Mouse (Mus musculus) central nervous system, embryonic 18 days (tissue): ENCODE measurements around the gene Cfl1. TPM values are rescaled to one million over a fixed set of nuclear protein-coding genes. Genes with fewer than 3 reads are reported as not detected.

Source experiments
- polyA plus RNA-seq: library from polyadenylated mRNA; depleted of rRNA; stranded (reverse); fragments of >200 nt; gene quantifications from 2 replicates; pipeline ENCODE4 v1.2.3, GENCODE M21; 2012; rRNA removed

Cfl1 gene
- polyA plus RNA-seq: 1,742 and 1,884 TPM in 2 replicates

DNA sequence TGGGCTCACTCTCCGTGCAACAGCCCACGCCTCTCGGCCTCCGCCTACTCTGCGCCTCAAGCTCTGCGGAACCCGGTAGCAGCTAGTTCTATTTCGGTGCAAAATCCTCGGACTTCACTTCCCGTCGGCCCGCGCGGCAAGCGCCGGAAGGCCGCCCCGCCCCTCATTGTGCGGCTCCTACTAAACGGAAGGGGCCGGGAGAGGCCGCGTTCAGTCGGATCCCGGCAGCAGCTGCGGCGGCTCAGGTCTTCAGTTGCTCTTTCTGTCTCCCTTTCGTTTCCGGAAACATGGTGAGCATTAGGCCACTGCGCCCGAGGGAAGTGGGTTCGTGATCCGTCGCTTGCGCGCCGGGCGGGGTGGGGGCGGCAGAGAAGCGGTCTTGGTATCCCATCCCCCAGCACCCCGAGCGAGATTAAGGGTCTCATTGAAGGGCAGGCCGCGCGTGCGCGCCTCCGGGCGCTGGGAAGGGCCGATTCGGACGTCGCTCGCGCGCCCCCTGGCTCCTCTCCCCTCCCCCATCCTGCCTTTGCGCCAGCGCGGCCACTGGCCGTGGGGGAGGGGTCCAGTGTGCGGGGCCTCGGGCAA is at the start of gene Cfl1:
TSS of gene Cfl1 (plus strand) at position 143 of the 585 bp plus-strand sequence.

DNA sequence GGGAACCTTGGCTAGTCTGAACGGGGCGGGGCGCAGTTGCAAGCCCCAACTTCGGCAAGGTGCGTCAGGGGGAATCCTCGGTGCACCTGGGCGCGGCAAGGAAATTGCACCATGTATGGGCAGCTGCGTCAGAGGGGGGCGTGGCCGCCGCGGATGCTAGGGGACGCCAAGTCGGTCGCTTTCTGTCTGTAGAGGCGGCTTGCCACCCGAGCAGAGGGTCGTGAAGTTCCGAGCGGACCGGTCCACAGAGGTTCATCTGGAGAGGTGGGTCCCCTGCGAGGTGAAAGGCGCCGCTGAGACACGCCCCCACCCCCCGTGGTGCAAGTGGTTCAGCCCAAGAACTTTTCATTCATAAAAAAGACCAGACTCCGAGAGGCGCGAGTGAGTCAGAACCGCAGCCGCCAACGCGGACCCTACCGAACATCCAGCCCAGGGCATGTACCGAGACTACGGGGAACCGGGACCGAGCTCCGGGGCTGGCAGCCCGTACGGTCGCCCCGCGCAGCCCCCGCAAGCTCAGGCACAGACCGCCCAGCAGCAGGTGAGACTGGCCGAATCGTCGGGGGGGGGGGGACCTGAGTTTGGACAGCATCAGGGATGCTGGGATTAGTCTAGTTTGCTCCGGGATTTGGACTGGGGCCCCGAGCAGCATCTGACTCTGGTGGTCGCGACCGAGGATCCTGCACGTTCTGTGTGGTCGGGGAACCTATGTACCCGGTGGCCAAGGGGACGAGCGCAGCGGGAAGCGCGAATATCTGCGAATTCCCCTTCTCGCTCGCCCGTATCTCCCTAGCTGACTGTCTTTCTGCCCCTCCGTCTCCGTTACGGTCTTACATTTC is 42.5 kb upstream of the Cfl1 start, which contains the start of gene Fosl1:
TSS of gene Fosl1 (plus strand) at position 33 of the 839 bp plus-strand sequence.

DNA sequence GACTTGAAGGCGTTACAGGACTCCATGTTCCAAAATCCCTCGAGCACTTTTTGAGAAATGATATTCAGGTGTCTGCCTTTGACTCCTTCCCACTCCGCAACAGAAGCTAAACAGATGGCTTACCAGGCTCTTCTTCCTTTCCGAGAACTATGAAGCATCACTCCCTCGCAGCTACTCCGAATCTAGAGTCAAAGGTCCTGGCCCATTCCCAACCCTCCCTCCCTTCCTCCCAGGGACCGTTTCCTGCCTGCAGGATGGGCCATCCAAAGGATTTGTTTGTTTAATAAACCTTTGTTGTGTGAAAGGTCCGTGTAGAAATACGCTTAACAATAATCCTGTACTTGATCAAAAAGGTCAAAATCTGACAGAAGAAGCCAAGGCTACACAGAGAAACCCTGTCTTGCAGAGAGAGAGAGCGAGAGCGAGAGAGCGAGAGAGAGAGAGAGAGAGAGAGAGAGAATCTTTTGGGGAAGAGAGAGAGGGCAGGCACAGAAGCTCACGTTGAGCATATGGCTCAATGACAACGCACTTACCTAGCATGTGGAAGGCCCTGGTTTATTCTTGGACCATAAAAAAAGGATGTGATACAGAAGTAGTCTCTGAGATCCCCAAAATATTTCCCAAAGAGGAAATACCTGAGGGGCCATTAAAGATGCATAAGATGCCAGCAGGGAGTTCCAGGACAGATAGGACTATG is 32.4 kb upstream of the Cfl1 start, which contains the start of gene Ccdc85b:
TSS of gene Ccdc85b (minus strand) at position 149 of the 697 bp plus-strand sequence.

DNA sequence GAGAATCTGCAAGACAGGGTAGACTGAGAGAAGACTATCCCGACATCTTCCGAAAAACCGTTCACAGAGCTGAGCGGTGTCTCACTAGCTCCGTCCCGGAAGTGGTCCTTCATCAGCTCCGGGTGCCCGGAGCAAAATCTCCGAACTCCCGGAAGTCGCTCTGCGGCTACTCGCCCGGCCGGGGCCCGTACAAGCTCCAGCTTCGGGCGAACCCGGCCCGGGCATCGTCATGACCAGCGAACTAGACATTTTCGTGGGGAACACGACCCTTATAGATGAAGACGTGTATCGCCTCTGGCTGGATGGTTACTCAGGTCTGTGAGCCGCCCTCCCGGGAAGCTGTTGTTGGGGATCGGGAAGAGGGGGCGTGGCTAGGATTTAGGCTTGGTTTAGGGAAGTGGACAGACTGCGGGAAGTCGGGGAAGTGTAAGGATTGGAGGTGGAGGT is 29.8 kb upstream of the Cfl1 start, which contains the start of gene Fibp:
TSS of gene Fibp (plus strand) at position 151 of the 447 bp plus-strand sequence.

DNA sequence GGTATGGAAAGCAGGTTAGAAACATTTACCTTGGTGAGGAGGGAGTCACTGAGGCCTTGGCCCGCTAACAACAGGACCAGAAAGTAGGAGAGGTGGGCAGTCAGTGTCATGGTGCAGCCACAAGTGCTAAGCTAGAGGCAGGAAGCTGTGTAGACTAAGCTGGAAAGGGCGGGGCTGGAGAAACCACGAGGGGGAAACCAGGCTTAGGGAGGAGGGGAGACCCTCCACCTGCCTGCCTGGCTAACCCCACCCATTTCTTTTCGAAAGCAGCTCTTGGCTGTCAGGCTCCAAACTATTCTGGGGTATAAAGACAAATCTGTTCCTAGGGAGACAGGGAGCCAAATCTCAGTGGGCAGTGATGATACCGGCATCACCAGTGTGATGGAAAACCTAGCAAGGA is 21.9 kb upstream of the Cfl1 start, which contains the start of gene Ctsw:
TSS of gene Ctsw (minus strand) at position 134 of the 400 bp plus-strand sequence.

DNA sequence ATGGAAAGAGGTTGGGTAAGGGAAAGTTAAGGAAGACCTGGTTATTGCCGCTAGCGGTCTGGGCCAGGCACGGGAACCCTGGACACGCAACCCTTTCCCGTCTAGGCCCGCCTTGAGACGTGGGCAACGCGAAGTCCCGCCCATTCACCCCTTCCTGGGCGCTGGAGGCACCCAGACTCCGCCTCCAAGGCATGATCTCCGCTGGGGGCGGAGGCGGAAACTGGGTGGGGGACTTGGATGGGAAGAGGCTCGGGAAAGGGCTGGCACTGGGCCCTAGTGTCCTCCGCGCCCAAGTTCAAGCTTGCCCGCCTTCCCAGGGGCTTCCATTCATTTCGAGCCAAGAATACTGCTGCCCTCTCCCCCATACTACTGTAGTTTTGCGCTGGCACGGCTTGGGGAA is 16.5 kb upstream of the Cfl1 start, which contains the start of gene Efemp2:
TSS of gene Efemp2 (plus strand) at position 235 of the 400 bp plus-strand sequence.

DNA sequence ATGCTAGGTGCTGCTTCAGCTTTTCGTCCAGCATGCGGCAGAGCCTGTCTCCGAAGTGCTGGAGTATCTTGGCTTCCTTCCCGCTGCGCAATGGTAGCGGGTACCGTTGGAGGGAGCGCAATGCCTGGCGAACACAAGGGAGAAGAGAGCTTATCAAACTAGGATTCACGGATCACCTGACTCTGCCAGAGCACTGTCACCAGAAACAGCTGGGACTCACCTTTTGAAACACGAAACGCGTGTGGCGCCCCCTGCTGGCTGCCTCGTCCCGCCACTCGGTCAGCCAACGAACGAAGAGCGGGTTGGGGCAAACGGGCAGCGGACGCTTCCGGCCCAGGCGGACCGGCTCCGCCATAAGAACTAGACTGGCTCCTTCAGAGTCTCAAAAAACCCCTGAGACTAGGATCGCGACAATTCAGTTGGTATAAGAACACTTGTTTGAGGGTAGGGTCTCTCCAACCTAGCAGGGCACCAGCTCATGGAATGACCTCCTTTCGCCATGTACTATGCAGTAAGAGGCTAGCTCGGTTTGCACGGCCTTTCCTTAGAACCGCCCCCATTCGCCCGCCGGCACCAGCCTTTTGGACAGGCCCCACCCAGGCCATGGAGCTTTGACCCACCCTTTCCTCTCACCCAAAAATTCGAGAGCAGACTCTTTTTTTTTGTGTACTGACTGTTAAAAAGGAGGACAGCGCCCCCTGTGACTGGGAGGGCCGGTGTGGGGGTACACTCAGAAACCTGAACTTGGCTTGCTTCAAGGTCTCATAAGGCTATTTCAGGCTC is 2.3 kb upstream of the Cfl1 start, which contains the start of gene Mus81:
TSS of gene Mus81 (minus strand) at position 635 of the 783 bp plus-strand sequence.

DNA sequence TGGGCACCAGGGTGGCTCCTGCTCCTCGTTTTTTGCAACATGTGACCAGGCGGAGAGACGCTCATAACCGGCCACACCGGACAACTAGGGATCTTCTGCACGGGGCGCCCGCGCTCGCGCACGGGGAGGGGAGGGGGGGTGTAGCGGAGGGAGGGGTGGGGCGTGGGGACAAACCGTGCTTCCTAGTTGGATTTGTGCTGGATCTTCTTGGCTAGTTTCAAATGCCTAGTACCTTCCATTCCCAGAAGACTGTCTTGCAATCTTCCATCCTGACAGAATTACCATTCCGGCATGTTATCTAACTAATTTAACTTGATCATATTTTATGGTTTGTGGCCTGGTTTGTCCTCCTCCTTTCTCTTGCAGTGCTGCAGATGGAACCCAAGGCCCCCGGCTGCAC is 13.4 kb downstream of the Cfl1 start, which contains the start of gene 1700020D05Rik:
TSS of gene 1700020D05Rik (minus strand) at position 101 of the 400 bp plus-strand sequence.

DNA sequence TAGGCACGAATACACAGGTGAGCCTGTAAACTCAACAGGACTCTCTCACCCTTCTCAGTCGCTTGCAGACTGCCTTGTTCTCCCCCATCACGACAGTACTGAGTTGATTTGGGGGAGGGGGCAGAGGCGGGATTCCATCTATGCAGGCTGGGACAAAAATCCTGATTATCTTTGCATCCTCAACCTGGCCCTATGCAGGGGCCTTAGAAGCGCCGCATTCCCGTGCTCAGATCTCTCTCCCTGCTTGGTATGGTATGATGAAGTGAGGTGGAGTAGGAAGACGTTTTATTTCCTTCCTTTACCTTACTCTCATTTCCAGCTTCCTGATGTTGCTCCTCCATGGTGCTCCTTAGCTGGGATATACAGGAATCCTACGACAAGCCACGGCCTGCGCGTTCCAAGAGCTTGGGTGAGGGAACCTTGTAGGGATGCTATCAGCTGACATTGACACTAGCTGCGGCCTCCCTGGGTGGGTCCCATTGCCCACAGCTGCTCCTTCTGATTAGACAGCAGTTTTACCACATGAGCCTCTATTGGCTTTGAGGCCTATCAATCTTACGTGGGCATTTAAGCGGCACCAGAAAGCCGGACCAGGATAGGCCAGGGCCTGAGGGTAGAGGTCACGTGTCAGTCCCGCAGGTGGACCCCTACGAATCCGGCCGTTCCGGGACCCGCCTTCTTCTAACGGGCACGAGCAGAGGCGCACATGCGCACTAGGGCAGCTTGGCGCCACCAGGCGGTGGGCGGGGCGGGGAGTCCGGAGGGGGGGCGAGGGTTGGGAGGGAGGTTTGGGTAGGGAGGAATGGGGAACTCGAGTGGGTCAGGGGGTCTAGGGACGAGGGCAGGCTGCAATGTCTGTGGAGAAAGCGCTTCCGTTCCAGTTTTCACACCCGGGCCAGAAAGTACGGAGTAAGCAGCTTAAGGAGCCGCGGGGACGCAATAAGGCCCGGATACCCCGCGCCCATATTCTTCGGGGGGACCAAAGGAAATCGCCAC is 20.1 kb downstream of the Cfl1 start, which contains the start of gene Snx32:
TSS of gene Snx32 (minus strand) at position 508 of the 996 bp plus-strand sequence.

Other genes with a start within 250 kb of the Cfl1 start
- gene Pacs1, start 217.3 kb upstream of the Cfl1 start, polyA plus RNA-seq: 50.6 and 57.1 TPM in 2 replicates
- 142 and 151 TPM in 2 replicates for gene Sf3b2, start 195.0 kb upstream of the Cfl1 start, polyA plus RNA-seq
- 38.8 and 47.3 TPM in 2 replicates for gene Gal3st3, start 192.1 kb upstream of the Cfl1 start, polyA plus RNA-seq
- not detected in 2 replicates for gene Catsper1, start 154.7 kb upstream of the Cfl1 start, polyA plus RNA-seq
- gene Cst6, start 140.9 kb upstream of the Cfl1 start, polyA plus RNA-seq: 4.0 and 5.6 TPM in 2 replicates
- gene Eif1ad, start 123.7 kb upstream of the Cfl1 start, polyA plus RNA-seq: 28.7 and 30.5 TPM in 2 replicates
- 233 and 237 TPM in 2 replicates for gene Banf1, start 123.3 kb upstream of the Cfl1 start, polyA plus RNA-seq
- gene Sart1, start 101.8 kb upstream of the Cfl1 start, polyA plus RNA-seq: 49.1 and 51.8 TPM in 2 replicates
- not detected in 2 replicates for gene Tsga10ip, start 87.9 kb upstream of the Cfl1 start, polyA plus RNA-seq
- 280 and 282 TPM in 2 replicates for gene Drap1, start 65.5 kb upstream of the Cfl1 start, polyA plus RNA-seq
- gene AI837181, start 65.3 kb upstream of the Cfl1 start, polyA plus RNA-seq: 73.3 and 80.7 TPM in 2 replicates
- gene Fosl1, start 42.9 kb upstream of the Cfl1 start, polyA plus RNA-seq: 0.04 and 0.43 TPM in 2 replicates
- gene Ccdc85b, start 32.6 kb upstream of the Cfl1 start, polyA plus RNA-seq: 13.9 and 14.0 TPM in 2 replicates
- 180 and 186 TPM in 2 replicates for gene Fibp, start 29.8 kb upstream of the Cfl1 start, polyA plus RNA-seq
- gene Ctsw, start 21.9 kb upstream of the Cfl1 start, polyA plus RNA-seq: 1.4 and 2.1 TPM in 2 replicates
- 44.4 and 44.9 TPM in 2 replicates for gene Efemp2, start 16.5 kb upstream of the Cfl1 start, polyA plus RNA-seq
- 58.1 and 60.9 TPM in 2 replicates for gene Mus81, start 2.1 kb upstream of the Cfl1 start, polyA plus RNA-seq
- 3.7 and 4.2 TPM in 2 replicates for gene 1700020D05Rik, start 13.3 kb downstream of the Cfl1 start, polyA plus RNA-seq
- 123 and 125 TPM in 2 replicates for gene Snx32, start 20.1 kb downstream of the Cfl1 start, polyA plus RNA-seq
- gene Ovol1, start 70.2 kb downstream of the Cfl1 start, polyA plus RNA-seq: 0.08 and 0.28 TPM in 2 replicates
- gene Ap5b1, start 77.6 kb downstream of the Cfl1 start, polyA plus RNA-seq: 2.4 and 3.0 TPM in 2 replicates
- gene Rnaseh2c, start 111.4 kb downstream of the Cfl1 start, polyA plus RNA-seq: 56.0 and 58.7 TPM in 2 replicates
- gene Kat5, start 119.8 kb downstream of the Cfl1 start, polyA plus RNA-seq: 152 and 153 TPM in 2 replicates
- gene Rela, start 147.0 kb downstream of the Cfl1 start, polyA plus RNA-seq: 31.6 and 36.0 TPM in 2 replicates
- gene Sipa1, start 173.3 kb downstream of the Cfl1 start, polyA plus RNA-seq: 26.9 and 30.9 TPM in 2 replicates
- gene Map3k11, start 198.3 kb downstream of the Cfl1 start, polyA plus RNA-seq: 14.0 and 14.2 TPM in 2 replicates
- gene Pcnx3, start 198.5 kb downstream of the Cfl1 start, polyA plus RNA-seq: 65.0 and 76.6 TPM in 2 replicates
- 0.09 TPM in 1 of 2 replicates, not detected in the other for gene Kcnk7, start 213.9 kb downstream of the Cfl1 start, polyA plus RNA-seq
- 34.9 and 37.4 TPM in 2 replicates for gene Ehbp1l1, start 235.9 kb downstream of the Cfl1 start, polyA plus RNA-seq
- 177 and 188 TPM in 2 replicates for gene Fam89b, start 239.2 kb downstream of the Cfl1 start, polyA plus RNA-seq